Mouse (Mus musculus): ENCODE data around the gene Nfix.

Gene Nfix

GRCm38 (mm10) chr8:84793791-84794485 is 6.2 kb downstream of the Nfix start:
- no peak for DNase-seq

GRCm38 (mm10) chr8:84793134-84793533 is 7.0 kb downstream of the Nfix start:
- no peak for DNase-seq

- no peak for DNase-seq
These were observed 7.7 kb downstream of the Nfix start for GRCm38 (mm10) chr8:84792429-84792947.

DNA sequence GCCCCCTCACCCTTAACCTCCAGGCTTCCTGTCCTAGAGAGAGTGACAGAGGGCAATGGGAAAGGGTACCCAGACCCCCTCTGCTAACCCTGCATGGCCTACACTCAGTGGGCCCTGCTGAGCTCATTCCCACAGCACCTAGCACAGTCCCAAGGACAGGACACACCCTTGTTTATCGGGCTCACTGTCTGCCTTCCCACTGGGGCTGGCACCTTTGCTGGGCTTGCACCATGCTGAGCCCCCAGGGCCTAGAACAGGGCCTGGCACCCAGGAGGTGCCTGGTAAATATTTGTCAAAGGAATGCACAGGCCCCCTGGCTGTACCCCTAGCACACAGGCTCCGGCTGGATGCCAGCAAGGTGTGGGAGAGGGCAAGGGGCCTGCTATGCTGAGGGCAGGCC is 9.6 kb downstream of the Nfix start:
- no peak for DNase-seq

DNA sequence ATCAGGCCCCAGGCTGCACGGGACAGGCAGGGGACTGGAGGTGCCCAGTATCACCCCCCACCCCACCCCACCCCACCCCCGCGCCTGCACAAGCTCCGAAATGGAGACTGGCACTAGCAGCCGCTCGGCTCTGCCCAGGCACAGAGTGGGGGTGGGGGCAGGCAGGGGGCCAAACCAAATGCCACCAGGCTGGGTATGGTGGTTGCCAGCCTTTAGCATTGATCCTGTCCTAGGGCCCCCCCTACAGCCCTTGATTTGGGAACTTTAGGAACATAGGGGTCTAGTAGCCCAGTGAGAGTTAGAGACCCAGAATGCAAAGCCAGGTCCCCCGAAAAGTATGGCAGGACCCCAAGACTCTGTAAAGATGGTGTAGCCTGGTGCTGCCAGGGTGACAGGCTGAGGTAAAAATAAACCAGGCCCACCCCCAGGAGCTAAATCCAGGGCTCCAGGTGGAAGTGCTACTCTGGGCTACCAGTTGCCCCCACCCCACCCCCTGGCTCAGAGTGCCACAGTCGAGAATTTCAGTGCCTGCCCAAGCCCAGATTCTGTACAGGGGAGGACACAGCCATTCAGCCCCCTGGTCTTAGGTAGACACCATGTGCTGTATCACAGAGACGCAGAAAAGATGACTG is 10.2 kb downstream of the Nfix start:
- no peak for DNase-seq

DNA sequence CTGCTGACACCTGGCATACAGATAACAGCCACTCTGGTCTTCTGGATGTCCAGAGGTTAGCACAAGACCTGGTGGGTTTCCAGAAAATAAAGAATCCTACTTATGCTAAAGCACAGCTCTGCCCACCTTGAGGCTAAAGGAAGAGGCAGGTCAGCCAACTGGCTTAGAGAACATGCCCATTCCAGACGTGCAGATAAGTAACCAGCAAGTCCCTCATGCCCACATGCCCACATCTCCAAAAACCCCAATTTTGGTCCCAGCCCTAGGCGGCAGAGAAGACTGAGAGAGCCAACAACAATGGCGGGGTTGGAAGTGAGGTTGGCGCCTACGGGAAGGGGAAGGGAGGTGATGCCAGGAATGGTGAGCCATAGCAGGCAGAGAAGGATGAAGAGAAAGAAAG is 10.8 kb downstream of the Nfix start:
- no peak for DNase-seq

DNA sequence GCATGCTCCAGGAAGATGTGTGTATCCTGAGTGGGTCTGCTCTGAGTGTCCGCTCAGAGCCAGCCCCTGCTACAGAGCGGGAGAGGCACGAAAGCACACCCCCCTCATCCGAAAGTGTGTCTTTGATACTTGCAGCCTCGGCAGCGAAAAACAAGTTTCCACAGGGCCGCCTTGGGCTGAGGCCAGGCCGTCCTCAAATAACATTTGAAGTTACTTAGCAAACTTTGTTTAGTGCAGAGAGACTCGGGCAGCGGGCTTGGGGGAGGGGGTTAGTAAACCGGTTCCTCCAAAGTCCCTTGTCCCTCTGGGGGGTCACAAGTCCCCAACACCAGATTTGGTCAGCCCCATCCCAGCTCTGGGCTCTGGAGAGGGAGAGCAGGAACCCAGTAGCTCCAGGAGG is 11.2 kb downstream of the Nfix start:
- DNase-seq = peak; percentile 85

DNA sequence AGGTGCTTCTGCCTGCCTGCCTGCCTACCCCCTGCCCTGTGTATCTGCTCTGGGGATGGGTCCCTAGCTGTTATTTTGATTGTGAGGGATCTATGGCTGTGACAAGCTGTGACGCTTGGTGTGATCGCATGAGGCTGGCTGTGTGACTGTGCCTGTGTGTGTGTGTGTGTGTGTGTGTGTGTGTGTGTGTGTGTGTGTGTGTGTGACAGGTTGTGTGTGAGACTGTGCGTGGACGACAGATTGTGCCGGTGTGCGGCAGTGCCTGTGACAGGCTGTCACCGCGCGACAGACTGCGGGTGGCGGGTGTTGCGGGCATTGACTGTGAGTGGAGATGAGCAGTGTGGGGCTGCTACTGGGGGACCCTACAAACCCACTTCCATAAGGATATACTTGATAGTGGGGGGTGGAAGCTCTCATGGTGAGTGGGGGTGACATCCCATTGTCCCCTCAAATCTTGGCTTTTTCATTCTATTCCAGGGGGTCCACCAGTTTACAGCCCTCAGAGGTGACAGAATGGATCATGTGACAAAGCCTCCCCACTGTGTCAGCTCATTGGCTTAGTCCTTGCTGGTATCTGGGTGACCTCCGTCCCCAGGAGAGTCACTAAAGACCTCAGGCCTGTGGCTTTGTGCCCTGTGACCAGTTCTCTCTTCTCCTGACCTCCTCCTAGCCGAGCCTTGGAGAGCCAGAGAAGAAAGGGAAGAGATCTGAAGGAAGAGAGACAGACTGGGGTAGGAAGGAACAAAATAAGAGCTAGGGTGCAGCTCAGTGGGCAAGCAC is 12.4 kb downstream of the Nfix start:
- DNase-seq = no peak

DNA sequence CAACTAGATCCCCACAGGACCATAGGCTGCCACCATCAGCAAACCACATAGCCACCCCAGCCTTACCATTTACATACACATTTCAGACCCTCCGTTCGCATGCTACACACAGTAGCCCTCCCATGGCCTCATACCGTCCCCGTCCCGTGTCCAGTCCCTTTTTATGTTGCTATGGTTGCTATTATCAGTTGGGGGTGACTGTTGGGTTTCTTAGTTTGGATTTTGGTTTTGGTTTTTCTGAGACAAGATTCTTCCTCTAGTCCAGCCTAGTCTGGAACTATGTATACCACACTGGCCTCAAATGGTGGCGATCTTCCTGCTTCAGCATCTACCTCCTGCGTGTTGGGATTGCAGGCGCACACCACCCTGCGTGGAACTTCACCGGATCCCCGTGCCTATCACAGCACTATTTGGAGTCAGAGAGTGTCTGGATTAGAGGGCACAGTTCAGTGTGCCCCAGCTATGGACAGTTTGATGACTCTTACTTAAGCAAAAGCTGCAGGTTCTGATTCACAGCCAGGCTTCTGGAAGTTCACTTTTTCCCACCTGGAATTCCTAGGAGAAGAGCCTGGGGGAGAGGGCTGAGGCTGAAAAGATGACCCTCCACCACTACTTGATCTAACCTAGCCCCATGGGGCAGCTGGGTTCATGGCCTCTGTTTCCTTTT is 13.2 kb downstream of the Nfix start:
- no peak for DNase-seq

DNA sequence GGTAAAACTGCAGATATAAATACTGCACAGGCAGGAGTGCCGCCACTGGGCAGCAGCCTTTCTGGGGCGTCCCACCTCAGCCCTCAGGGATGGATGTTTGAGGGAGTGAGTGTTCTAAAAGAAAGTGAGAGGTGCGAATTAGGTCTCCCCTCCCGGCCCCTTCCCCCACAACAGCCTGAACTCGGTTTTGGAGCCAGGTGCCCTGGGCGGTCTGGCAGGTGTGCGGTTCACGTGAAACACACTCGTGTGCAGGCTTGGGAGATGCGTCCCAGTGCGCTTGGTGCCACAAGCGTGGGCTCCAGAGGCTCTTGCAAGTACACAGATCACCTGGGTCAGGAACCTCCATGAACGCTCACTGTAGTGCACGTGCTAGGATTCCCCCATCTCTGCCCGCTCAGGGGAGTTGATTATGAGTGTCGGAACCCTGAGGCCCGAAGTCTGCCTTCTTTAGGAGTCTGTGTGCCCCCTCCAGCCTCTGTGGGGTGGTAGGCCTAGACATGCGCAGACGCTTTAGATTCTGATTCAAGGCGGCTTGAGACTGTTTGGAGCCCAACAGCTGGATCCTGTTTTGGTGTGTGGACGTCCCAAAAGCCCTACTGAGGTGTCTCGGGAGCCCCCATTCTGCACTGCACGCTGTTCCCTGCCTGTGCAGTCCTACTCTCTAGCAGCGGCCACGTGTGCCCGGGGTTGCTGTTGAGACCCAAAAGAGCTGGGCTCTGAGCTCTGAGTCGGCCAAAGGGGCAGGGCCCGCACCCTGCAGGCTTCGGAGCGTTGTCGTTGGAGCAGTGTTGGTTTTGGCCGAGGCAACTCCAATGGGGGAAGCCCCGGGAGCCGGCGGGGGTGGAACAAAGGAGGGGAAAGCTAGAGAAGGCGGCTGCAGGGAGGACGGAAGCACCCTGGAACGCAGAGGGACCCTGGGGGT is 14.1 kb downstream of the Nfix start:
- DNase-seq = peak; percentile 77

- no peak for DNase-seq
These were observed 14.7 kb downstream of the Nfix start for GRCm38 (mm10) chr8:84785506-84785755.

GRCm38 (mm10) chr8:84784681-84785505 is 15.3 kb downstream of the Nfix start:
- no peak for DNase-seq

GRCm38 (mm10) chr8:84783919-84784581 is 16.1 kb downstream of the Nfix start:
- DNase-seq = peak; percentile 52

- DNase-seq = no peak
These were observed 16.8 kb downstream of the Nfix start for GRCm38 (mm10) chr8:84783198-84783918.

GRCm38 (mm10) chr8:84782680-84783079 is 17.5 kb downstream of the Nfix start:
- no peak for DNase-seq

DNA sequence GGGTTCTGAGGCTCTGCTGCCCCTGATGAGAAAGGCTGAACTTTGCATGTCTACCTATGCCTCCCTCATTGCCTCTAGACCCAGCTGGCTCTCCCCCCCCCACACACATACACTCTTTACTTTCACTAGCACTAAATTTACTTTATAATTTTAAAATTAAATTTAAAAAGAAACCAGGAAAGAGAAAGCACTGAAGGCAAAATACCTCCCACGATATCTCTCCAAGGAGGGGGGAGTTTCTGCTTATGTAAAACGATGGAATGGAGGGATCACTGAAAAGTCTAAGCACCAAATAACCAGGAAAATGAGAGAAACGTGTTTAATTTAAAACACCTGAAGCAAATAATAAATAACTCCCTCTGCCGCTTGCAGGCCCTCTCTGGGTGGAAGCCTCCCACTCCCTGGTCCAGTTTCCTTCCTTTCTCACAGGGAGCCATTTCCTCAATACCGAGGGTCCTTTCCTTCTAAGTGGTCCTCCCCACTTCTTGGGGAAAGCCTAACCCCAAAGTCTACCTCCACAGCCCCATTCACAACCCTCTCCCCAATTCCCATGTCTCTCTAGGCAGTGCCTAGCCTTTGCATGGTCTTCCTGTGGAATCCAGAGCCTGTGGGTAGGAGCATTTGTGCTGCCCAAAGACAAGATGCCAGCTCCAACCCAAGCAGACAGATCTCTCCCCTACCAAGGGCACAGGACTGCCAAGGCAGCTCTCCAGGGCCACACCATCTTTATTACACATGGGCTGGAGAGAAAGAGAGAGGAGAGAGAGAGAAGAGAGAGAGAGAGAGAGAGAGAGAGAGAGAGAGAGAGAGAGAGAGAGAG is 18.2 kb downstream of the Nfix start:
- DNase-seq = no peak

- DNase-seq = no peak
These were observed 19.0 kb downstream of the Nfix start for GRCm38 (mm10) chr8:84780949-84781680.

GRCm38 (mm10) chr8:84780225-84780555 is 20.0 kb downstream of the Nfix start:
- DNase-seq = no peak
